In genomic region chrX:73637415-73637814, GRCm38 (mm10) we compare ENCODE assay signal across 8 mouse cellular contexts. TPM values are rescaled to one million over a fixed set of nuclear protein-coding genes. Genes with fewer than 3 reads are reported as not detected.
A peak's percentile ranks its signal among the peaks of the same experiment; 100 is the strongest.
DNase-seq lines count a peak whose midpoint lies in the region; ATAC-seq and TF ChIP-seq lines count a peak whose summit lies in the region.

No protein-coding gene starts in this region.

- H3K4me3 ChIP-seq in kidney, embryonic 14.5 days (ENCODE audit: low read length) = peak overlapping the region; percentile 22; the same call in 1 of the 2 replicates
- H3K4me3 ChIP-seq in cortical plate, adult 2 months (ENCODE audit: insufficient read depth, low read length) = peak overlapping the region; percentile 5; the same call in 1 of the 2 replicates
- H3K4me3 ChIP-seq in hindbrain, embryonic 14.5 days (replicated peaks; ENCODE audit: low read length) = peak overlapping the region; percentile 24
- peak overlapping the region; percentile 34 for H3K4me3 ChIP-seq in midbrain, embryonic 13.5 days (replicated peaks)
- H3K4me3 ChIP-seq in thymus, adult 2 months (ENCODE audit: control insufficient read depth, insufficient read depth, low read length) = no peak overlapping the region

- no peaks in the 10 kb centered on the region for H3K9me3 ChIP-seq in kidney, embryonic 14.5 days (ENCODE audit: control insufficient read depth, low read length)
- no peaks in the 10 kb centered on the region for H3K9me3 ChIP-seq in hindbrain, embryonic 14.5 days (ENCODE audit: control insufficient read depth, low read length)
- no peaks in the 10 kb centered on the region for H3K9me3 ChIP-seq in midbrain, embryonic 13.5 days

- DNase-seq in kidney, adult 9 months = no peak
- DNase-seq in hindbrain, embryonic 14.5 days (ENCODE audit: low spot score) = no peak
- DNase-seq in thymus, adult 18-20 months = no peak
- DNase-seq in thymus, adult 2 months = no peak

- 15% methylated on average over 18 of the region's 19 CpGs for WGBS in kidney, embryonic 14.5 days
- 28% methylated on average over 19 of the region's 19 CpGs for WGBS in hindbrain, embryonic 14.5 days
- 14% methylated on average over 19 of the region's 19 CpGs for WGBS in midbrain, embryonic 13.5 days
- WGBS in thymus, adult 2 months = 12% methylated on average over 19 of the region's 19 CpGs

- ATAC-seq in kidney, embryonic 14.5 days (ENCODE audit: low FRiP score, low TSS enrichment) = no peak
- no peak for ATAC-seq in hindbrain, embryonic 14.5 days (ENCODE audit: low FRiP score)
- no peak for ATAC-seq in midbrain, embryonic 13.5 days
- no peak for ATAC-seq in monocyte, adult 5-6 weeks (replicated peaks; ENCODE audit: insufficient number of reproducible peaks, low FRiP score, low TSS enrichment, poor library complexity, severe bottlenecking)

- H3K36me3 ChIP-seq in kidney, embryonic 14.5 days (ENCODE audit: control insufficient read depth, insufficient read depth, low read length) = no peaks in the 10 kb centered on the region
- no peaks in the 10 kb centered on the region for H3K36me3 ChIP-seq in hindbrain, embryonic 14.5 days (replicated peaks; ENCODE audit: control insufficient read depth, insufficient read depth)
- H3K36me3 ChIP-seq in midbrain, embryonic 13.5 days = no peaks in the 10 kb centered on the region
- H3K36me3 ChIP-seq in thymus, adult 2 months (ENCODE audit: control insufficient read depth, insufficient read depth, low read length) = no peaks in the 10 kb centered on the region

- no peak overlapping the region for H3K27ac ChIP-seq in kidney, embryonic 14.5 days (ENCODE audit: low read depth, low read length)
- H3K27ac ChIP-seq in cortical plate, adult 2 months (ENCODE audit: insufficient read depth, low read length) = no peak overlapping the region
- H3K27ac ChIP-seq in hindbrain, embryonic 14.5 days = no peak overlapping the region
- no peak overlapping the region for H3K27ac ChIP-seq in midbrain, embryonic 13.5 days
- no peak overlapping the region for H3K27ac ChIP-seq in thymus, adult 2 months (ENCODE audit: control insufficient read depth, insufficient read depth, low read length)

- peaks cover 4% of the 10 kb centered on the region; the same call in 1 of the 2 replicates for H3K27me3 ChIP-seq in kidney, embryonic 14.5 days (ENCODE audit: control insufficient read depth, insufficient read depth, low read length)
- peaks cover 75% of the 10 kb centered on the region for H3K27me3 ChIP-seq in hindbrain, embryonic 14.5 days (ENCODE audit: control insufficient read depth, insufficient read depth, low read length)
- peaks cover 73% of the 10 kb centered on the region for H3K27me3 ChIP-seq in midbrain, embryonic 13.5 days
- H3K27me3 ChIP-seq in thymus, adult 2 months (ENCODE audit: control insufficient read depth, insufficient read depth, low read length) = peaks cover 5% of the 10 kb centered on the region; the same call in 1 of the 2 replicates

- no peak for TF ChIP-seq CTCF in cortical plate, adult 2 months (IDR thresholded peaks at IDR 0.05; ENCODE audit: extremely low read depth, insufficient read depth, low read length)
- TF ChIP-seq CTCF in thymus, adult 2 months (IDR thresholded peaks at IDR 0.05; ENCODE audit: borderline replicate concordance, control insufficient read depth, extremely low read depth, insufficient read depth, low read length, poor library complexity) = no peak

- H3K4me2 ChIP-seq in kidney, embryonic 14.5 days (replicated peaks; ENCODE audit: low read depth, low read length) = peak overlapping the region; percentile 52
- peak overlapping the region; percentile 59 for H3K4me2 ChIP-seq in hindbrain, embryonic 14.5 days (replicated peaks)
- H3K4me2 ChIP-seq in midbrain, embryonic 13.5 days (replicated peaks) = peak overlapping the region; percentile 60

- H3K9ac ChIP-seq in kidney, embryonic 14.5 days (ENCODE audit: low read depth, low read length) = 0 out of 2 replicates have a peak overlapping the region, but pooled peaks have one; percentile 28
- H3K9ac ChIP-seq in hindbrain, embryonic 14.5 days = peak overlapping the region; percentile 25; the same call in 1 of the 2 replicates
- H3K9ac ChIP-seq in midbrain, embryonic 13.5 days (replicated peaks) = peak overlapping the region; percentile 32; the same call in 1 of the 2 replicates

- no peak for TF ChIP-seq POLR2A in cortical plate, adult 2 months (IDR thresholded peaks at IDR 0.05; ENCODE audit: extremely low read depth, insufficient read depth, low read length)
- TF ChIP-seq POLR2A in thymus, adult 2 months (IDR thresholded peaks at IDR 0.05; ENCODE audit: control insufficient read depth, extremely low read depth, insufficient read depth, low read length, poor library complexity) = no peak

- no peaks in the 10 kb centered on the region for H3K4me1 ChIP-seq in kidney, embryonic 14.5 days (ENCODE audit: control insufficient read depth, insufficient read depth, low read length)
- H3K4me1 ChIP-seq in cortical plate, adult 2 months (ENCODE audit: control insufficient read depth, insufficient read depth, low read length) = no peaks in the 10 kb centered on the region; the same call in 1 of the 2 replicates
- 0 out of 2 replicates have a peak, but pooled peaks cover 5% of the 10 kb centered on the region for H3K4me1 ChIP-seq in hindbrain, embryonic 14.5 days (replicated peaks; ENCODE audit: control insufficient read depth, insufficient read depth, low read length)
- H3K4me1 ChIP-seq in midbrain, embryonic 13.5 days (replicated peaks) = peaks cover 18% of the 10 kb centered on the region
- H3K4me1 ChIP-seq in thymus, adult 2 months (replicated peaks; ENCODE audit: control insufficient read depth, insufficient read depth, low read length) = peaks cover 9% of the 10 kb centered on the region

RNA-seq across cellular contexts. Expression of gene Dusp9, which starts 1.8 kb away (rescaled TPM):
- polyA plus RNA-seq in kidney, embryonic 14.5 days (2014; fragmentation: Nextera tagmentation; extraction: Ambion mirVana) = 9.6 and 26.6 TPM in 2 replicates
- polyA plus RNA-seq in cortical plate, adult 2 months (2012; rRNA removed) = 0.81 and 1.2 TPM in 2 replicates
- 0.25 and 0.39 TPM in 2 replicates for polyA plus RNA-seq in hindbrain, embryonic 14.5 days (2014; fragmentation: Nextera tagmentation; extraction: Ambion mirVana)
- polyA plus RNA-seq in midbrain, embryonic 13.5 days (2015; fragmentation: Nextera tagmentation; extraction: Ambion mirVana) = 0.79 and 1.2 TPM in 2 replicates
- total RNA-seq in monocyte, adult 5-6 weeks (2017) = not detected in 3 replicates
- polyA plus RNA-seq in thymus, adult 2 months (2012; rRNA removed) = 1.1 and 1.2 TPM in 2 replicates

RNA-seq across cellular contexts. Expression of gene Pnck, which starts 22.5 kb away (rescaled TPM):
- 14.1 and 16.3 TPM in 2 replicates for polyA plus RNA-seq in kidney, embryonic 14.5 days (2014; fragmentation: Nextera tagmentation; extraction: Ambion mirVana)
- 90.2 and 98.5 TPM in 2 replicates for polyA plus RNA-seq in cortical plate, adult 2 months (2012; rRNA removed)
- polyA plus RNA-seq in hindbrain, embryonic 14.5 days (2014; fragmentation: Nextera tagmentation; extraction: Ambion mirVana) = 154 and 160 TPM in 2 replicates
- polyA plus RNA-seq in midbrain, embryonic 13.5 days (2015; fragmentation: Nextera tagmentation; extraction: Ambion mirVana) = 91.5 and 99.5 TPM in 2 replicates
- 0.97 TPM in 1 of 3 replicates, not detected in the others for total RNA-seq in monocyte, adult 5-6 weeks (2017)
- polyA plus RNA-seq in thymus, adult 2 months (2012; rRNA removed) = 6.4 and 6.9 TPM in 2 replicates

RNA-seq across cellular contexts. Expression of gene Slc6a8, which starts 35.5 kb away (rescaled TPM):
- polyA plus RNA-seq in kidney, embryonic 14.5 days (2014; fragmentation: Nextera tagmentation; extraction: Ambion mirVana) = 9.0 and 10.4 TPM in 2 replicates
- polyA plus RNA-seq in cortical plate, adult 2 months (2012; rRNA removed) = 111 and 134 TPM in 2 replicates
- polyA plus RNA-seq in hindbrain, embryonic 14.5 days (2014; fragmentation: Nextera tagmentation; extraction: Ambion mirVana) = 7.9 and 8.2 TPM in 2 replicates
- 6.3 and 6.4 TPM in 2 replicates for polyA plus RNA-seq in midbrain, embryonic 13.5 days (2015; fragmentation: Nextera tagmentation; extraction: Ambion mirVana)
- 0.49 TPM in 1 of 3 replicates, not detected in the others for total RNA-seq in monocyte, adult 5-6 weeks (2017)
- polyA plus RNA-seq in thymus, adult 2 months (2012; rRNA removed) = 38.1 and 44.5 TPM in 2 replicates
